Mouse (Mus musculus) liver, embryonic 11.5 days (tissue): ENCODE results near the gene Drd2. TPM values are rescaled to one million over a fixed set of nuclear protein-coding genes. Genes with fewer than 3 reads are reported as not detected.

Experiments
- ATAC-seq: fragments of 200-750 bp; cut with Nextera tagmentation; replicated peaks from 2 replicates; pipeline ENCODE4 v1.8.0; 2017; ENCODE audit warnings: moderate number of reproducible peaks, mild to moderate bottlenecking, moderate TSS enrichment, moderate library complexity; ENCODE audit not compliant: low FRiP score
- DNase-seq: peaks from one replicate; pipeline ENCODE4 v3.0.0-alpha.2; 2017; ENCODE audit warnings: low spot score
- H3K27ac ChIP-seq: fragments of 300-500 bp; sonication (generic); 2 replicates; pipeline ENCODE4 v1.5.1; 2014; ENCODE audit warnings: mild to moderate bottlenecking, low read depth, low read length, control low read depth
- H3K27me3 ChIP-seq: fragments of 300-500 bp; sonication (generic); replicated peaks from 2 replicates; pipeline ENCODE4 v1.6.1; 2014; ENCODE audit warnings: low read length, mixed read lengths; ENCODE audit not compliant: control insufficient read depth, insufficient read depth
- H3K36me3 ChIP-seq: fragments of 300-500 bp; sonication (generic); 2 replicates; pipeline ENCODE4 v1.6.1; 2014; ENCODE audit warnings: mild to moderate bottlenecking, low read length, moderate library complexity, mixed read lengths; ENCODE audit not compliant: control insufficient read depth, insufficient read depth
- H3K4me1 ChIP-seq: fragments of 300-500 bp; sonication (generic); replicated peaks from 2 replicates; pipeline ENCODE4 v1.6.1; 2014; ENCODE audit warnings: low read length, mixed read lengths; ENCODE audit not compliant: control insufficient read depth, insufficient read depth
- H3K4me2 ChIP-seq: fragments of 300-500 bp; sonication (generic); 2 replicates; pipeline ENCODE4 v1.6.1; 2014; ENCODE audit warnings: mild to moderate bottlenecking, control low read depth, moderate library complexity
- H3K4me3 ChIP-seq: fragments of 300-500 bp; sonication (generic); 2 replicates; pipeline ENCODE4 v1.5.1; 2014; ENCODE audit warnings: low read depth, low read length, control low read depth
- H3K9ac ChIP-seq: fragments of 300-500 bp; sonication (generic); 2 replicates; pipeline ENCODE4 v1.6.1; 2014; ENCODE audit warnings: low read depth, low read length, control low read depth
- H3K9me3 ChIP-seq: fragments of 300-500 bp; sonication (generic); 2 replicates; pipeline ENCODE4 v1.6.1; 2016; ENCODE audit warnings: low read length, inconsistent platforms, mixed read lengths; ENCODE audit not compliant: control insufficient read depth
- WGBS: fragments of 180-500 bp; shearing (Covaris S2); extraction: QIAGEN DNeasy Blood & Tissue Kit; methylation state at CpG from one replicate; pipeline ENCODE4 v1.1.7; 2014; 5-methylcytosine and 5-hydroxymethylcytosine counted together
- polyA plus RNA-seq: library from polyadenylated mRNA; unstranded; fragments of >200 nt; fragmentation: Nextera tagmentation; extraction: Ambion mirVana; gene quantifications from 2 replicates; pipeline ENCODE4 v1.2.1, GENCODE M21; 2014

The Drd2 gene
- polyA plus RNA-seq, 1 experiment from 2014 or later, result not detected

DNA sequence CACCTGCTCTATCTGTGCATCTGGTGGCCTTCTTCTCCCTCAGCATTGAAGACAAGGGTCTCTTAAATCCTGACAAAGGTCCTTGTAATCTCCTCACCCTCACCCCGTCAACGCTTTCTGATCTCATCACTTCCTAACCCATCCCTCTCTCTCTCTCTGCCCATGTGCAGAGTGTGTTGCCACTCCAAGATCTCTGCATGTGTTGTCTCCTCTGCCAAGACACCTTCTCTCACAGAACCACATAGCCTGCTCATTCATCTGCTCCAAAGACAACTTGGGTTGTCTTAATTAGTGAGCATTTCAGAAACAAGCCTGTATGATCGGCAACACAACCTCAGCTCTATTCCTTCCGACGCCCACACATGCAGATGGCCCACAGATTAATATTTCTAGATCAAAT lies 83.4 kb downstream of the Drd2 start:
- ATAC-seq, result no peak
- 84% methylated on average over 5 of the region's 5 CpGs for WGBS
- H3K4me1 ChIP-seq, result no peaks in the 10 kb centered on the region

DNA sequence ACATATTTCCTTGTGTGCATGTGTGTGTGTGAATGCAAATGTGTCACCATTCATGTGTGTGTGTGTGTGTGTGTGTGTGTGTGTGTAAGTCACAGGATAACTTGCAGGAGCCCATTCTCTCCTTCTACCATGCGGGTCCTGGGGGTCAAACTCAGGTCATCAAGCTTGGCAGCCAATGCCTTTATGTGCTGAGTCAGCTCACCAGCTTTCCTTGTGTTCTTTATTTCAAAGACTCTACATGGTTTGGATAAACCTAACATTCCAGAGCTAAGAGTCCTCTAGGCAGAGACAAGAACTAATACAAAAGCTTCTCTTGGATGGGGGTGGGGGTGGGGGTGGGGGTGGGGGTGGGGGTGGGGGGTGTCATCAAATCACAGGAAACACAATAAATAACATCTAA lies 85.2 kb downstream of the Drd2 start:
- no peak overlapping the region for H3K4me3 ChIP-seq
- WGBS, result 65% methylated on average over 1 of the region's 1 CpGs

More for the DNA sequence above, 83.4 kb downstream of the Drd2 start:
- no peak for DNase-seq
- Histone ChIP-seq H3K4me2 (no peak overlapping the region), H3K9me3 (no peaks in the 10 kb centered on the region), H3K36me3 (no peaks in the 10 kb centered on the region), H3K27me3 (no peaks in the 10 kb centered on the region), H3K4me3 (no peak overlapping the region), H3K9ac (no peak overlapping the region), H3K27ac (no peak overlapping the region)

DNA sequence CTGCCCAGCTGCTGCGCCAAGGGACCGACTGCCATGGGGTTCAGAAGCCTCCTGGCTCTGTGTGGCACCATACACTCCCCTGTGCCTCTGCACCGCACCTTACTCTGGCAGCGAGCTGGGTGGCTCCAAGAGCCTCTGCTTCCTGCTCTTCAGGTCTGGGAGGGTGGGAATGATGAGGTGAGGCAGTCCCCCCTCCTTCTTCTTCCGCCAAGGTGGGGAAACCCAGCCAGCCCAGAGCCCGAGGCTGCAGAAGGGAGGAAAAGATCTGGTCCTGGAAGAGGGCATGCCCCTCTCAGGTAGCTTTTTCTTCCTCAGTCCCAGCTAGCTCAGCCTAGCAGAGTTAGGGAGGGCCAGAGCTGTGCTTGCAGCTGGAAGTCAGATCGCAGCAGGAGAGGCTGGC lies 86.5 kb downstream of the Drd2 start, which contains the start of gene Ankk1:
TSS of gene Ankk1 (minus strand) at position 101 of the 400 bp plus-strand sequence.
- no peak for ATAC-seq
- WGBS, result 68% methylated on average over 7 of the region's 7 CpGs
- Histone ChIP-seq H3K36me3 (no peaks in the 10 kb centered on the region), H3K4me1 (no peaks in the 10 kb centered on the region), H3K9me3 (no peaks in the 10 kb centered on the region), H3K4me3 (no peak within 1 kb of the TSS), H3K4me2 (no peak within 1 kb of the TSS), H3K9ac (no peak within 1 kb of the TSS), H3K27ac (no peak within 1 kb of the TSS), H3K27me3 (no peaks in the 10 kb centered on the region)
- DNase-seq, result no peak

More for the DNA sequence above, 85.2 kb downstream of the Drd2 start:
- Histone ChIP-seq H3K36me3 (no peaks in the 10 kb centered on the region), H3K4me2 (no peak overlapping the region), H3K9ac (no peak overlapping the region), H3K27me3 (no peaks in the 10 kb centered on the region), H3K4me1 (no peaks in the 10 kb centered on the region), H3K9me3 (no peaks in the 10 kb centered on the region), H3K27ac (no peak overlapping the region)
- DNase-seq, result no peak
- ATAC-seq, result no peak

DNA sequence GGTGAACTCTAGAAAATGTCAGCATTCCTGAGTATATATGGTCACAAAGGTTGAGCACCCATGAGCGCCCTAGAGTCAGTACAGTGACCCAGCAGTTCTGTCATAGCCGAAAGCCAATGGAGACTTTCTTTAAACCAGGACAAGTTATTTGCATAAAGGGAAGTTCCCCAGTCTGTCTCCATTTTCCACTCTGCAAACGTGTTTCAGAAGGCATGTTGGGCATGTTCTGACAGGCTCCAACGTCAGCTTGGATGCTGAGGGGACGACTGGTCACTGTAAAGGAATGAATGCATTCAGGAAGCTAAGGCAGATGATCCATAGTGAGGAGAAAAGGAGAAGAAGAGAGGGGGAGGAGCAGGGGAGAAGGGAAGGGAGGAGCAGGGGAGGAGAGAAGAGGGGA lies 87.1 kb downstream of the Drd2 start:
- Histone ChIP-seq H3K36me3 (no peaks in the 10 kb centered on the region), H3K27ac (no peak overlapping the region), H3K9me3 (no peaks in the 10 kb centered on the region), H3K9ac (no peak overlapping the region), H3K4me3 (no peak overlapping the region), H3K4me2 (no peak overlapping the region), H3K4me1 (no peaks in the 10 kb centered on the region), H3K27me3 (no peaks in the 10 kb centered on the region)
- ATAC-seq, result no peak
- no peak for DNase-seq
- WGBS, result 56% methylated on average over 5 of the region's 5 CpGs

DNA sequence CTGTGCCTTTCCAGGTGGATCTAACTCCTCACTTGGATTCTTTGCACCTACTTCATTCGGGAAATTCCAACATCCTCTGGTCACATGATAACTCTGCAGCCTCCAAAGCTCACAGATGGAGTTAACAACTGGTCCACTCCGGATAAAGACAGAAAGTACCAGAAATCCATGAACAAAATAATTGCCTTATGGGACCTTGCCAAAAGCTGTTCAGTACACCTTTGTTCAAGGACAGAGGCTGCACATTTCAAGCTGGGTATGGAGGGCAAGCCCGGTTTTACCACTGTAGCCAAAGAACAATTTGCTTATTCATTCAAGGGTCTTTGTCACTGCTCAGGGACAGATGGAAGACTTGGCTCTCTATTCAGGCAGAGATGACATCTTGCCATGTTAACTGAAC lies 102.2 kb downstream of the Drd2 start:
- Histone ChIP-seq H3K4me3 (no peak overlapping the region), H3K27me3 (no peaks in the 10 kb centered on the region), H3K4me1 (no peaks in the 10 kb centered on the region), H3K9me3 (no peaks in the 10 kb centered on the region), H3K36me3 (no peaks in the 10 kb centered on the region), H3K9ac (no peak overlapping the region), H3K4me2 (no peak overlapping the region), H3K27ac (no peak overlapping the region)
- WGBS, result 82% methylated on average over 3 of the region's 3 CpGs
- ATAC-seq (no peak), DNase-seq (no peak)

DNA sequence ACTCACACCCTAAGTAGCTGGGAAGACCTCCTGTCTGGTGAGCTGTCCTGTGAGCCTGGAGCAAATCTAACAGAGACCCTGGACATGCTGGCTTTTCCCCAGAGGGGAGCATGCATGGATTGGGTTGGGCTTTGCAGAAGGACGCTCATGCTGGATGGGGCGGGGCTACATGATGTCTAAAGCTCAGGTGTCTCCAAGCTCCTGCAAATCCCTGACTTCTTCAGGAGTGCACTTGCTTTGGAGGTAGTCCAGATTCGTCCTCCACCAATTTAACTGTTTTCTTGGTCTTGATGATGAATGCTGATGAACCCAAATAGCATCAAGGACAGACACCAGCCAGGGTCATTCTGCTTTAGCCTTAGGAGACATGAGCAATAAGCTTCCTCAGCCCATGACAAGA lies 110.1 kb downstream of the Drd2 start:
- Histone ChIP-seq H3K9ac (no peak overlapping the region), H3K36me3 (no peaks in the 10 kb centered on the region), H3K4me3 (no peak overlapping the region), H3K27me3 (no peaks in the 10 kb centered on the region), H3K4me2 (no peak overlapping the region), H3K27ac (no peak overlapping the region), H3K4me1 (no peaks in the 10 kb centered on the region), H3K9me3 (no peaks in the 10 kb centered on the region)
- DNase-seq (no peak), ATAC-seq (no peak)
- 55% methylated on average over 3 of the region's 3 CpGs for WGBS

DNA sequence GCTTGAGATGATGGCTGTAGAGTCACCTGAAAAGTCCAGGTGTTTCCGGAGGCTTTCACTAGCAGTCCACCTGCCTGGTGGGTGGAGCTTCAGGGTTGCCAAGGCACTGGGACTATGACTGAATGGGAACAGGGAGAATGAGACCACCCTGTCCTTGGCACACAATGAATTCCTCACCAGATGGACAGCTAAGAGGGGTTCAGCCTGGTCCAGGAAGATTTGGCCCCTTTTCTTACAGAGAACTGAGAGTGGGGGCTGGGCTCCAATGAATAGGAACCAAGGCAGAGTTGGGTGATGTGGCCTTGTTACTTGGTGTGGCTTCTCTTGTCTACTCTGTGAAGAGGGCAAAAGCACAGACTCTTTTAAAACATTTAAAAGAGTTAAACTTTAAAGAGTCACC lies 112.0 kb downstream of the Drd2 start:
- Histone ChIP-seq H3K4me2 (no peak overlapping the region), H3K27ac (no peak overlapping the region), H3K27me3 (no peaks in the 10 kb centered on the region), H3K9me3 (no peaks in the 10 kb centered on the region), H3K36me3 (no peaks in the 10 kb centered on the region), H3K4me1 (no peaks in the 10 kb centered on the region), H3K4me3 (no peak overlapping the region), H3K9ac (no peak overlapping the region)
- no peak for ATAC-seq
- DNase-seq, result no peak
- WGBS, result 83% methylated on average over 1 of the region's 1 CpGs

DNA sequence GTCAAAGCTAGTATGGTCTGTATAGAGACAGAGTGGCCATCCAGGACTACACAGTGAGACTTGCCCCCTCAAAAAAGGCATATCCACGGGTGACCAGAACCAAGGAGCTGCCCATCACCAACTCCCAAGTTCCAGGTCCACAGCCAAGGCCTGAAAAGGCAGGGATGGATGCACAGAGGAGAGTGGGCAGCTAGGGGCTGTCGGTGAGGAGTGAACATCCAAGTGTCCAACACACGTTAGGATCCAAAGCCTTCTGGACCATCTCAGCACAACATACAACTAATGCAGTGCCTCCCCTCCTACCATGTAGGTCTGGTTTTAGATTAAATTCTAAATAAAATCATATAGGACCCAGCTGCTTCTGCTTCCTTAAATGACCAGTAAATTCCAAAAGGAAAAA lies 115.7 kb downstream of the Drd2 start:
- no peak overlapping the region for H3K4me3 ChIP-seq
- no peaks in the 10 kb centered on the region for H3K36me3 ChIP-seq
- H3K9me3 ChIP-seq, result no peaks in the 10 kb centered on the region
- DNase-seq (no peak), ATAC-seq (no peak)
- H3K9ac ChIP-seq, result no peak overlapping the region
- no peaks in the 10 kb centered on the region for H3K4me1 ChIP-seq
- no peaks in the 10 kb centered on the region for H3K27me3 ChIP-seq
- H3K27ac ChIP-seq, result no peak overlapping the region
- H3K4me2 ChIP-seq, result no peak overlapping the region
- 73% methylated on average over 3 of the region's 3 CpGs for whole genome bisulfite sequencing
